Mouse (Mus musculus): ENCODE data around the gene Anapc15. TPM values are rescaled to one million over a fixed set of nuclear protein-coding genes. Genes with fewer than 3 reads are reported as not detected.

Gene Anapc15
- total and polyA plus RNA-seq, 2 experiments from 2014 or later, result 49.9 to 62.7 TPM

GRCm38 (mm10) chr7:101837606-101838471 lies 25.7 kb upstream of the Anapc15 start, which contains the start of gene Inppl1:
Gene Inppl1 (minus strand): TSS chr7:101838229.
- peak within 1 kb of the TSS; percentile 100 for H3K4me2 ChIP-seq (ENCODE audit: low read depth, low read length, poor library complexity, severe bottlenecking)
- DNase-seq (ENCODE audit: low spot score), result peak; percentile 80
- no peaks in the 10 kb centered on the region for H3K36me3 ChIP-seq (ENCODE audit: insufficient read depth, low read length)
- H3K9ac ChIP-seq (replicated peaks; ENCODE audit: low read length, poor library complexity, severe bottlenecking), result peak within 1 kb of the TSS; percentile 50
- peaks cover 7% of the 10 kb centered on the region; the same call in 1 of the 2 replicates for H3K4me1 ChIP-seq (ENCODE audit: insufficient read depth, low read length)
- H3K27me3 ChIP-seq (ENCODE audit: insufficient read depth, low read length), result peaks cover 11% of the 10 kb centered on the region; the same call in 1 of the 2 replicates
- peak within 1 kb of the TSS; percentile 63 for H3K4me3 ChIP-seq (ENCODE audit: low read depth, low read length)
- peak within 1 kb of the TSS; percentile 47 for H3K27ac ChIP-seq (ENCODE audit: low read depth, low read length)
- under 1% methylated on average over 62 of the region's 64 CpGs for WGBS
- ATAC-seq (ENCODE audit: low FRiP score), result peak; percentile 58
- H3K9me3 ChIP-seq (ENCODE audit: low read length), result no peaks in the 10 kb centered on the region
- TF ChIP-seq CTCF (IDR thresholded peaks at IDR 0.05), result peak; percentile 46

DNA sequence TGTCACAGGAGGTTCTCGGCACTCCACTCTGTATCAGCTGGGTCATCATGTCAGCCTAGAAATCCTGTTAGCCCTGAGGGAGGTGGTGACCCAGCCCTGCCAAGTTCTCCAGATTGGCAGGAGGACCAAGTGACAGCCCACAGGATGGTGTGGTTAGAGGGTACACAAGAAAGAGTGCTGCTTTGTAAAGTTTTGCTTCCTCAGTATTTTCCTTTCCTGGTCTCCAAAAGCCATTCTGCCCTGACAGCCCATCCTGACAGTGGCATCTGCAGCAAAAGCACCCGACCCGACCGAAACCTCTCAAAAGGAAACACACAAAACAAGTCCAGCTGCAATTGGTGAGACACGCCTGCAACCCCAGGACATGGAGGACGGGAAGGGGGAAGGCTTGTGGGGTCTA lies 19.3 kb upstream of the Anapc15 start:
- no peak overlapping the region for H3K9ac ChIP-seq (replicated peaks; ENCODE audit: low read length, poor library complexity, severe bottlenecking)
- H3K4me2 ChIP-seq (ENCODE audit: low read depth, low read length, poor library complexity, severe bottlenecking), result no peak overlapping the region
- no peaks in the 10 kb centered on the region for H3K4me1 ChIP-seq (ENCODE audit: insufficient read depth, low read length)
- H3K27me3 ChIP-seq (ENCODE audit: insufficient read depth, low read length), result no peaks in the 10 kb centered on the region
- no peaks in the 10 kb centered on the region for H3K9me3 ChIP-seq (ENCODE audit: low read length)
- H3K4me3 ChIP-seq (ENCODE audit: low read depth, low read length), result no peak overlapping the region
- DNase-seq (ENCODE audit: low spot score), result no peak
- no peak for ATAC-seq (ENCODE audit: low FRiP score)
- no peak for TF ChIP-seq CTCF (IDR thresholded peaks at IDR 0.05)
- no peak overlapping the region for H3K27ac ChIP-seq (ENCODE audit: low read depth, low read length)
- H3K36me3 ChIP-seq (ENCODE audit: insufficient read depth, low read length), result no peaks in the 10 kb centered on the region
- 73% methylated on average over 6 of the region's 6 CpGs for WGBS

DNA sequence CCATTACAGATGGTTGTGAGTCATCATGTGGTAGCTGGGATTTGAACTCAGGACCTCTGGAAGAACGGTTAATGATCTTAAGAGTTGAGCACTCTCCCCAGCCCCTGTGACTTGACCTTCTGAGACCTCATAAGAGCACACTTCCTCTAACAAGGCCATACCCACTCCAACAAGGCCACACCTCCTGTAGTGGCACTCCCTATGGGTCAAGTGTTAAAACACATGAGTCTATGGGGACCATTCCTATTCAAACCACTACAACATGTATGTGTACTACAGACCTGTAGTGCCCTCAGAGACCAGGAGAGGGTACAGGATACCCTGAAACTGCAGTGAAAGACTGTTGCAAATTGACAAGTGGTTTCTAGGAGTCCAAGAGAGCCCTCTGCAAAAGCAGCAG lies 15.6 kb upstream of the Anapc15 start:
- 96% methylated on average over 1 of the region's 1 CpGs for WGBS
- DNase-seq (ENCODE audit: low spot score) (no peak), ATAC-seq (ENCODE audit: low FRiP score) (no peak)
- Histone ChIP-seq H3K9ac (replicated peaks; ENCODE audit: low read length, poor library complexity, severe bottlenecking) (no peak overlapping the region), H3K4me1 (ENCODE audit: insufficient read depth, low read length) (no peaks in the 10 kb centered on the region), H3K4me3 (ENCODE audit: low read depth, low read length) (no peak overlapping the region), H3K9me3 (ENCODE audit: low read length) (no peaks in the 10 kb centered on the region), H3K27ac (ENCODE audit: low read depth, low read length) (no peak overlapping the region), H3K36me3 (ENCODE audit: insufficient read depth, low read length) (no peaks in the 10 kb centered on the region), H3K27me3 (ENCODE audit: insufficient read depth, low read length) (no peaks in the 10 kb centered on the region), H3K4me2 (ENCODE audit: low read depth, low read length, poor library complexity, severe bottlenecking) (no peak overlapping the region)
- no peak for TF ChIP-seq CTCF (IDR thresholded peaks at IDR 0.05)

- no peaks in the 10 kb centered on the region for H3K36me3 ChIP-seq (ENCODE audit: insufficient read depth, low read length)
- no peak for TF ChIP-seq CTCF (IDR thresholded peaks at IDR 0.05)
- WGBS, result 85% methylated on average over 6 of the region's 6 CpGs
- no peak overlapping the region for H3K9ac ChIP-seq (replicated peaks; ENCODE audit: low read length, poor library complexity, severe bottlenecking)
- no peak overlapping the region for H3K27ac ChIP-seq (ENCODE audit: low read depth, low read length)
- H3K4me3 ChIP-seq (ENCODE audit: low read depth, low read length), result no peak overlapping the region
- DNase-seq (ENCODE audit: low spot score) (no peak), ATAC-seq (ENCODE audit: low FRiP score) (no peak)
- H3K4me1 ChIP-seq (ENCODE audit: insufficient read depth, low read length), result no peaks in the 10 kb centered on the region
- H3K4me2 ChIP-seq (ENCODE audit: low read depth, low read length, poor library complexity, severe bottlenecking), result no peak overlapping the region
- H3K9me3 ChIP-seq (ENCODE audit: low read length), result no peaks in the 10 kb centered on the region
- H3K27me3 ChIP-seq (ENCODE audit: insufficient read depth, low read length), result no peaks in the 10 kb centered on the region
Measured at GRCm38 (mm10) chr7:101851689-101852088, 11.8 kb upstream of the Anapc15 start.

DNA sequence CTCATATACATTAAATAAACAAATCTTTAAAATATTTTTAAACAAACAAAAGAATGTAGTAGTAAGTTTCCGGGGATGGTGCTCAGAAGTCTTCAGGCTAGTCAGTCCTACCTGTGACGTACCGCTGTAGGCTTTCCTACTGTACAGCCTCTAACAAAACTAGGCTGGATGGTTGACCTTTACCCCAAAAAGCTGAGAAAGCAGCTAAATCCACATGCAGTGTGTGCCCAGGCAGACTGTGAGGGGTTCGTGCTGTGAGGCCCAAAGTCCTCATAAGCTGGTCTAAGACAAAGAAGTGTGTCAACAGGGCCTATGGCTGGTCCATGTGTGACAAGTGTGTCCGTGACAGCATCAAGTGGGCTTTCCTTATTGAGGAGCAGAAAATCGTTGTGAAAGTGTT lies 10.7 kb upstream of the Anapc15 start:
- no peak overlapping the region for H3K9ac ChIP-seq (replicated peaks; ENCODE audit: low read length, poor library complexity, severe bottlenecking)
- H3K27ac ChIP-seq (ENCODE audit: low read depth, low read length), result no peak overlapping the region
- no peak for TF ChIP-seq CTCF (IDR thresholded peaks at IDR 0.05)
- ATAC-seq (ENCODE audit: low FRiP score) (no peak), DNase-seq (ENCODE audit: low spot score) (no peak)
- 81% methylated on average over 6 of the region's 6 CpGs for WGBS
- no peaks in the 10 kb centered on the region for H3K4me1 ChIP-seq (ENCODE audit: insufficient read depth, low read length)
- no peaks in the 10 kb centered on the region for H3K27me3 ChIP-seq (ENCODE audit: insufficient read depth, low read length)
- no peaks in the 10 kb centered on the region for H3K9me3 ChIP-seq (ENCODE audit: low read length)
- no peak overlapping the region for H3K4me3 ChIP-seq (ENCODE audit: low read depth, low read length)
- H3K4me2 ChIP-seq (ENCODE audit: low read depth, low read length, poor library complexity, severe bottlenecking), result no peak overlapping the region
- H3K36me3 ChIP-seq (ENCODE audit: insufficient read depth, low read length), result no peaks in the 10 kb centered on the region

GRCm38 (mm10) chr7:101853816-101854215 lies 9.7 kb upstream of the Anapc15 start:
- no peaks in the 10 kb centered on the region for H3K4me1 ChIP-seq (ENCODE audit: insufficient read depth, low read length)
- no peaks in the 10 kb centered on the region for H3K9me3 ChIP-seq (ENCODE audit: low read length)
- no peak for TF ChIP-seq CTCF (IDR thresholded peaks at IDR 0.05)
- no peak for DNase-seq (ENCODE audit: low spot score)
- no peak overlapping the region for H3K27ac ChIP-seq (ENCODE audit: low read depth, low read length)
- H3K9ac ChIP-seq (replicated peaks; ENCODE audit: low read length, poor library complexity, severe bottlenecking), result no peak overlapping the region
- H3K36me3 ChIP-seq (ENCODE audit: insufficient read depth, low read length), result no peaks in the 10 kb centered on the region
- H3K4me2 ChIP-seq (ENCODE audit: low read depth, low read length, poor library complexity, severe bottlenecking), result no peak overlapping the region
- ATAC-seq (ENCODE audit: low FRiP score), result no peak
- no peak overlapping the region for H3K4me3 ChIP-seq (ENCODE audit: low read depth, low read length)
- H3K27me3 ChIP-seq (ENCODE audit: insufficient read depth, low read length), result no peaks in the 10 kb centered on the region
- WGBS, result 89% methylated on average over 2 of the region's 2 CpGs
